Mouse (Mus musculus) liver, embryonic 15.5 days (tissue): ENCODE measurements around the gene Fam160a1. TPM values are rescaled to one million over a fixed set of nuclear protein-coding genes. Genes with fewer than 3 reads are reported as not detected.

Experiments
- ATAC-seq: fragments of 200-750 bp; cut with Nextera tagmentation; 2 replicates; pipeline ENCODE4 v1.8.0; 2017; ENCODE audit warnings: moderate number of reproducible peaks, mild to moderate bottlenecking, moderate library complexity; ENCODE audit not compliant: insufficient read depth
- H3K27ac ChIP-seq: fragments of 300-500 bp; sonication (generic); replicated peaks from 2 replicates; pipeline ENCODE4 v1.5.1; 2015; ENCODE audit warnings: mild to moderate bottlenecking, inconsistent platforms
- H3K27me3 ChIP-seq: fragments of 300-500 bp; sonication (generic); 2 replicates; pipeline ENCODE4 v1.6.1; 2015; ENCODE audit warnings: mild to moderate bottlenecking, inconsistent platforms
- H3K36me3 ChIP-seq: fragments of 300-500 bp; sonication (generic); replicated peaks from 2 replicates; pipeline ENCODE4 v1.6.1; 2015; ENCODE audit warnings: moderate library complexity, mild to moderate bottlenecking, inconsistent platforms
- H3K4me1 ChIP-seq: fragments of 300-500 bp; sonication (generic); replicated peaks from 2 replicates; pipeline ENCODE4 v1.6.1; 2015; ENCODE audit warnings: inconsistent platforms
- H3K4me2 ChIP-seq: fragments of 300-500 bp; sonication (generic); 2 replicates; pipeline ENCODE4 v1.6.1; 2015; ENCODE audit warnings: moderate library complexity, mild to moderate bottlenecking, inconsistent platforms
- H3K4me3 ChIP-seq: fragments of 300-500 bp; sonication (generic); replicated peaks from 2 replicates; pipeline ENCODE4 v1.5.1; 2015; ENCODE audit warnings: mild to moderate bottlenecking, inconsistent platforms
- H3K9ac ChIP-seq: fragments of 300-500 bp; sonication (generic); 2 replicates; pipeline ENCODE4 v1.6.1; 2015; ENCODE audit warnings: moderate library complexity, mild to moderate bottlenecking, inconsistent platforms
- H3K9me3 ChIP-seq: fragments of 300-500 bp; sonication (generic); replicated peaks from 2 replicates; pipeline ENCODE4 v1.6.1; 2016; ENCODE audit warnings: inconsistent platforms
- WGBS: fragments of 180-500 bp; shearing (Covaris S2); methylation state at CpG from one replicate; pipeline ENCODE4 v1.1.7; 2015; ENCODE audit warnings: mixed read lengths; ENCODE audit not compliant: insufficient replicate concordance; 5-methylcytosine and 5-hydroxymethylcytosine counted together
- polyA plus RNA-seq: library from polyadenylated mRNA; unstranded; fragments of >200 nt; fragmentation: Nextera tagmentation; extraction: Ambion mirVana; gene quantifications from 2 replicates; pipeline ENCODE4 v1.2.1, GENCODE M21; 2015

Fam160a1 gene
- polyA plus RNA-seq, 1 experiment from 2014 or later = 0.30 TPM

- Histone ChIP-seq H3K27ac (no peak overlapping the region), H3K36me3 (no peaks in the 10 kb centered on the region), H3K4me3 (no peak overlapping the region), H3K9ac (no peak overlapping the region), H3K4me2 (no peak overlapping the region), H3K27me3 (no peaks in the 10 kb centered on the region), H3K4me1 (no peaks in the 10 kb centered on the region), H3K9me3 (no peaks in the 10 kb centered on the region)
- 56% methylated on average over 2 of the region's 2 CpGs for WGBS
- no peak for ATAC-seq
Observed at GRCm38 (mm10) chr3:85777841-85778240, 39.2 kb downstream of the Fam160a1 start.

GRCm38 (mm10) chr3:85777356-85777755 is 39.7 kb downstream of the Fam160a1 start:
- ATAC-seq = no peak
- H3K9ac ChIP-seq = no peak overlapping the region
- no peaks in the 10 kb centered on the region for H3K4me1 ChIP-seq
- H3K36me3 ChIP-seq = no peaks in the 10 kb centered on the region
- H3K27me3 ChIP-seq = no peaks in the 10 kb centered on the region
- no peak overlapping the region for H3K27ac ChIP-seq
- WGBS = 59% methylated on average over 4 of the region's 4 CpGs
- no peak overlapping the region for H3K4me3 ChIP-seq
- H3K4me2 ChIP-seq = no peak overlapping the region
- no peaks in the 10 kb centered on the region for H3K9me3 ChIP-seq

- H3K4me3 ChIP-seq = no peak overlapping the region
- ATAC-seq = no peak
- H3K27ac ChIP-seq = no peak overlapping the region
- H3K27me3 ChIP-seq = no peaks in the 10 kb centered on the region
- H3K9me3 ChIP-seq = no peaks in the 10 kb centered on the region
- no peak overlapping the region for H3K9ac ChIP-seq
- 70% methylated on average over 10 of the region's 10 CpGs for WGBS
- no peaks in the 10 kb centered on the region for H3K4me1 ChIP-seq
- H3K36me3 ChIP-seq = no peaks in the 10 kb centered on the region
- H3K4me2 ChIP-seq = no peak overlapping the region
Observed at GRCm38 (mm10) chr3:85776707-85777106, 40.4 kb downstream of the Fam160a1 start.

- Histone ChIP-seq H3K4me2 (no peak overlapping the region), H3K27me3 (no peaks in the 10 kb centered on the region), H3K4me3 (no peak overlapping the region), H3K9ac (no peak overlapping the region), H3K27ac (no peak overlapping the region), H3K36me3 (no peaks in the 10 kb centered on the region), H3K9me3 (no peaks in the 10 kb centered on the region), H3K4me1 (no peaks in the 10 kb centered on the region)
- no peak for ATAC-seq
- 75% methylated on average over 6 of the region's 6 CpGs for WGBS
Observed at GRCm38 (mm10) chr3:85776126-85776525, 41.0 kb downstream of the Fam160a1 start.

- no peaks in the 10 kb centered on the region for H3K9me3 ChIP-seq
- no peak overlapping the region for H3K4me2 ChIP-seq
- no peaks in the 10 kb centered on the region for H3K27me3 ChIP-seq
- H3K36me3 ChIP-seq = no peaks in the 10 kb centered on the region
- H3K27ac ChIP-seq = no peak overlapping the region
- 41% methylated on average over 4 of the region's 4 CpGs for WGBS
- no peaks in the 10 kb centered on the region for H3K4me1 ChIP-seq
- H3K9ac ChIP-seq = no peak overlapping the region
- H3K4me3 ChIP-seq = no peak overlapping the region
- ATAC-seq = no peak
Observed at GRCm38 (mm10) chr3:85773886-85774285, 43.2 kb downstream of the Fam160a1 start.

GRCm38 (mm10) chr3:85773425-85773824 is 43.7 kb downstream of the Fam160a1 start:
- Histone ChIP-seq H3K27ac (no peak overlapping the region), H3K4me3 (no peak overlapping the region), H3K36me3 (no peaks in the 10 kb centered on the region), H3K9ac (no peak overlapping the region), H3K9me3 (no peaks in the 10 kb centered on the region), H3K27me3 (no peaks in the 10 kb centered on the region), H3K4me2 (no peak overlapping the region), H3K4me1 (no peaks in the 10 kb centered on the region)
- no peak for ATAC-seq
- 37% methylated on average over 3 of the region's 3 CpGs for WGBS

GRCm38 (mm10) chr3:85764937-85765337 is 52.2 kb downstream of the Fam160a1 start:
- Histone ChIP-seq H3K27ac (no peak overlapping the region), H3K9me3 (no peaks in the 10 kb centered on the region), H3K36me3 (no peaks in the 10 kb centered on the region), H3K4me1 (no peaks in the 10 kb centered on the region), H3K4me3 (no peak overlapping the region), H3K27me3 (no peaks in the 10 kb centered on the region), H3K4me2 (no peak overlapping the region), H3K9ac (no peak overlapping the region)
- ATAC-seq = no peak
- 56% methylated on average over 7 of the region's 7 CpGs for WGBS

- H3K4me2 ChIP-seq = no peak overlapping the region
- H3K4me1 ChIP-seq = no peaks in the 10 kb centered on the region
- H3K36me3 ChIP-seq = no peaks in the 10 kb centered on the region
- no peak overlapping the region for H3K27ac ChIP-seq
- no peaks in the 10 kb centered on the region for H3K27me3 ChIP-seq
- H3K9me3 ChIP-seq = no peaks in the 10 kb centered on the region
- WGBS = 68% methylated on average over 18 of the region's 18 CpGs
- H3K4me3 ChIP-seq = no peak overlapping the region
- ATAC-seq = no peak
- no peak overlapping the region for H3K9ac ChIP-seq
Observed at GRCm38 (mm10) chr3:85764008-85764834, 52.9 kb downstream of the Fam160a1 start.

GRCm38 (mm10) chr3:85757944-85758343 is 59.1 kb downstream of the Fam160a1 start:
- Histone ChIP-seq H3K4me3 (no peak overlapping the region), H3K4me1 (no peaks in the 10 kb centered on the region), H3K9me3 (no peaks in the 10 kb centered on the region), H3K27ac (no peak overlapping the region), H3K27me3 (no peaks in the 10 kb centered on the region), H3K36me3 (no peaks in the 10 kb centered on the region), H3K4me2 (no peak overlapping the region), H3K9ac (no peak overlapping the region)
- 31% methylated on average over 2 of the region's 2 CpGs for WGBS
- no peak for ATAC-seq

- ATAC-seq = no peak
Observed at GRCm38 (mm10) chr3:85757435-85757834, 59.7 kb downstream of the Fam160a1 start.

GRCm38 (mm10) chr3:85749348-85749747 is 67.7 kb downstream of the Fam160a1 start:
- Histone ChIP-seq H3K27ac (no peak overlapping the region), H3K36me3 (no peaks in the 10 kb centered on the region), H3K4me2 (no peak overlapping the region), H3K9ac (no peak overlapping the region), H3K4me3 (no peak overlapping the region), H3K9me3 (no peaks in the 10 kb centered on the region), H3K4me1 (no peaks in the 10 kb centered on the region), H3K27me3 (0 out of 2 replicates have a peak, but pooled peaks cover 5% of the 10 kb centered on the region)
- 37% methylated on average over 4 of the region's 4 CpGs for WGBS
- ATAC-seq = no peak

More at GRCm38 (mm10) chr3:85757435-85757834, 59.7 kb downstream of the Fam160a1 start:
- Histone ChIP-seq H3K9ac (no peak overlapping the region), H3K36me3 (no peaks in the 10 kb centered on the region), H3K4me1 (no peaks in the 10 kb centered on the region), H3K4me2 (no peak overlapping the region), H3K9me3 (no peaks in the 10 kb centered on the region), H3K27me3 (no peaks in the 10 kb centered on the region), H3K4me3 (no peak overlapping the region), H3K27ac (no peak overlapping the region)
- WGBS = 70% methylated on average over 4 of the region's 4 CpGs

- no peak for ATAC-seq
- Histone ChIP-seq H3K4me2 (no peak overlapping the region), H3K27me3 (0 out of 2 replicates have a peak, but pooled peaks cover 5% of the 10 kb centered on the region), H3K36me3 (no peaks in the 10 kb centered on the region), H3K27ac (no peak overlapping the region), H3K9ac (no peak overlapping the region), H3K4me1 (no peaks in the 10 kb centered on the region), H3K9me3 (no peaks in the 10 kb centered on the region), H3K4me3 (no peak overlapping the region)
- WGBS = 32% methylated on average over 4 of the region's 4 CpGs
Observed at GRCm38 (mm10) chr3:85748863-85749262, 68.2 kb downstream of the Fam160a1 start.
